Mouse (Mus musculus) cerebellum, adult 18-20 months (tissue): ENCODE measurements around the gene Rsph1.
A peak's percentile ranks its signal among the peaks of the same experiment; 100 is the strongest.
"Not testable (repeated sequence)": the region's sequence is repeated elsewhere in the genome, so short reads cannot be mapped to it uniquely, and the experiment has no call there.

ENCODE experiments used
- DNase-seq, 2 experiments: peaks; one replicate each; pipeline ENCODE4 v3.0.0; 2021

The Rsph1 gene

DNA sequence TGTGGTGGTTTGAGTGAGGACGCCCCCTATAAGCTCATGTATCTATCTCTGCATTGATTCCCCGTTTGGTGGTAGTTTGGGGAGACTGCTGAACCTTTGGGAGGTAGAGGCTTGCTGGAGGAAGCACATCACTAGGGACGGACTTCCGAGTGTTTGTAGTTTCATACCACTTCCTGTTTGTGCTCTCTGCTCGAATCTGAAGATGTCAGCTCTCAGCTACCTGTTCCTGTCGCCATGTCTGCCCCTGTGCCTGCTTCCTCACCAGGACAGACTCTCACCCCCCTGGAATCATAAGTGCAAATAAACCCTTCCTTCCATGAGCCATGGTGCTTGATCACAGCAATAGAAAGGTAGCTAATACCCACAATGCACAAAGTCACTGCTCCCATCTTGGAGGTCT lies 2.0 kb downstream of the Rsph1 start:
- DNase-seq: no peak

DNA sequence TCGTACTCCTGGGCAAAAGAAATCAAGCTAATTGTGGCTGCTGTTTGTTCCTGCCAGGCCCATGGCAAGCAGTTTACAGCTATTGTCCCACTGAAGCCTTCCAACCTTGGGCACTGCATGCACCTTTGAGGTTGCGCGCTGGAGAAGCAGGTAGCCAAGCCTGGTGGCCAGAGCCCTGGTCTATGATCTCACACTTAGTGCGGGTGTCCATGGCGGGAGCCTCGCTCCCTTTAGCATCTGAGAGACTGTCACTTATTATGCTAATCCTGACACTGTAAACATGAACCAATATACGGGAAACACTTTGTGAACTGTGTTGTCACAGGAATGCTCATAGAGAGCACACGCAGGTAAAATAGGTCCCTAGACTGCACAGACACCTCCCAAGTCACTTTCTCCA lies 3.6 kb downstream of the Rsph1 start:
- no peak for DNase-seq

GRCm38 (mm10) chr17:31272416-31273165 lies 4.6 kb downstream of the Rsph1 start:
- DNase-seq: no peak

DNA sequence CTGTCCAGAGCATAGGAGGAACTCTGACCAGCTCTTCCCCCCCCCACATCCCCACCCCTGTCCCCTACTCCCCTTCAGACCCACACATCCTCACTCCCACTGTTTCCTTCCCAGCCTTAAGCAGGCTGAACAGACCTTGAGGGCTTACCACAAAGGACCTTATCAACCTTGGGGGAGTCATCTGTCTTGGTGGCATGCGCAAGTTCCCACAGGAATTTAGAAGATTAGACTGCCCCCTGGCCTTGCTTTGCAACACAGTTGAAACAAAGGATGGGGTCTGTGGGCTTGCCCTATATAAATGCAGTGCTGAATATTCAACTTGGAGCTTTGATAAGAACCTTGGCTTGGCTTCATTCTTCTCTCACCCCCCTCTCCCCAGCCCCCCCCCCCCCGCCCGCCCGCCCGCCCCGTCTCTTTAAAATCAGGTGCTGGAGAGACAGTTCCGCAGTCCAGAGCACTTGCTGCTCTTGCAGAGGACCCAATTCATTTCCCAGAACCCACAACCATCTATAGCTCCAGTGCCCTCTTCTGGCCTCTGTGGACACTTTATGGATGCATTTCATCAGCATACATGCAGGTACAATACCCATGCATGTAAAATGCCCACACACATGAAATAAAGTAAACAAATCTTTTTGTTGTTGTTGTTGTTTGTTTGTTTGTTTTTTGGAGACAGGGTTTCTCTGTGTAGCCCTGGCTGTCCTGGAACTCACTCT lies 5.9 kb downstream of the Rsph1 start:
- no peak for DNase-seq

DNA sequence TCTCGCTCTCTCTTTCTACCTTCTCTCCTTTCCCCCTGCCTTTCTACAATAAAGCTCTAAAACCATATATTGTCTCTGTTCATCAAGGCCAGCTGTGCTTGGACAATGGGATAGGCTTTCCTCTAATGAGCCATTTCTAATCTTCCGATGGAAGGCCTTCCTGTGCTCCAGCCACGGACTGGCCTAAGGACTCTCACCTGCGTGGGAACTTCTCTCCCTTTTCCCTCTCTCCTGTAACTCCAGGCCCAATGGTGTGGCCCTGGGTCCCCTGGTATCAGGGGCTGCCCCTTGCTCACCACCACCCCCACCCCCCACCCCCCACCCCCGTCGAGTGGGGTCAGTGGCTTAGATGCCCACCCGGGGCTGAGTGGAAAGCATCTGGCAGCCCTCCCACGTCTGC lies 6.4 kb downstream of the Rsph1 start:
- not testable (repeated sequence) for DNase-seq

DNA sequence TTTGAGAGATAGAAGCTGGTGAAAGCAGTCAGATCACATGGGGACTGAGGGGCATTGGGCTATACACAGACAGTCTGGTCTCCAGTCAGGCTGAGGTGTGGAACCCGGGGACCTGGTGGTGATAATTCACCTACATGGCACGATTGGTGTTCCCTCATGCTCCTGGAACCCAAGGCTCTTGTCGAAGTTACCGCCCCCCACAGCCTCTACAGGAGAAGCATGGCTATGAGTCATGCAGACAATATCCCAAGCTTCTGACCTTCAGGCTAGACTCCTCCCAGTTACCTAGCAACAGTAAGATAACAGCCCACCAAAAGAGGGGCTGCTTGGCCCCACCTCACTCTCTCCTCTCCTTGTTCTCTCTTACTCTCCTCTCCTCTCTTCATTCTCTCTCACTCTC lies 6.9 kb downstream of the Rsph1 start:
- DNase-seq: no peak

GRCm38 (mm10) chr17:31269761-31270160 lies 7.4 kb downstream of the Rsph1 start:
- DNase-seq: no peak

- no peak for DNase-seq
These were observed 9.2 kb downstream of the Rsph1 start for GRCm38 (mm10) chr17:31268016-31268415.

- no peak for DNase-seq
These were observed 9.6 kb downstream of the Rsph1 start for GRCm38 (mm10) chr17:31267603-31268002.

DNA sequence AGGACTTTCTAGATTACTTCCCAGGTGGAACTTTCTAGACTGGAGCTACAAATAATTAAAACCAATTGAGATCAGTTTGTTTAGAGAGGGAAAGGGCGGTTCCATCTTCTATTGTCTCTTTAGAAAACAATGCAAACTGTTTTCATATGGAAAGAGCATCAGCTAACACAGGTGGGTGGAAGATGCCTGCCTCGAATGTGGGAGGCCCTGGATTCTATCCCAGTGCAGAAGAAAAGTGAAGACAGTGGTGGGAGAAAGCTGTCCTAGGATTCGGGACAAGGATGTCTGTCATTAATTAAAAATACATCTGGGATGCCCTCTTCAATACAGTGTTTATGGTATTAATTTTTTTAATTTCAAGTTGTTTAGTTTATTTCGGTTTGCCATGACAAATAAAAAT lies 10.0 kb downstream of the Rsph1 start:
- DNase-seq: no peak

GRCm38 (mm10) chr17:31266321-31266950 lies 10.7 kb downstream of the Rsph1 start:
- DNase-seq: no peak

GRCm38 (mm10) chr17:31265831-31266230 lies 11.4 kb downstream of the Rsph1 start:
- no peak for DNase-seq

GRCm38 (mm10) chr17:31265171-31265572 lies 12.0 kb downstream of the Rsph1 start:
- no peak for DNase-seq

GRCm38 (mm10) chr17:31264372-31264771 lies 12.8 kb downstream of the Rsph1 start:
- DNase-seq: no peak

DNA sequence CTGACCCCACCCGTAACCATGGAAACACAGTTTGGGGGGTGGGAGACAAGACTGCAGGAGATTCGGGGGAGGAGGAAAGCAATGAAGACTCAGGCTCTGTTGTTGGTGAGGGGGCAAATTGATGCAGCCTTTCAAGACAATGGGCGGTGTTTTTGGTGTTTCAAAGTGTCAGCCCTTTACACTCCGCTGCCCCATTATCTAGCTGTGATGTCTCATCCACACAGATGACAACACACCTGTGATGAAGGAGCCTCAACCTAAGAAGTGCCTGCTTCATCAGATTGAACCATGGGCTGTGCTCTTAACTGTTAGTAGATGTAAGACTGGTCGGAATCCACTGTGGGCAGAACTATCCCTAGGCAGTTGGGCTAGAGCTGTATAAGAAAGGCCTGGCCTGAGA lies 13.4 kb downstream of the Rsph1 start:
- no peak for DNase-seq

DNA sequence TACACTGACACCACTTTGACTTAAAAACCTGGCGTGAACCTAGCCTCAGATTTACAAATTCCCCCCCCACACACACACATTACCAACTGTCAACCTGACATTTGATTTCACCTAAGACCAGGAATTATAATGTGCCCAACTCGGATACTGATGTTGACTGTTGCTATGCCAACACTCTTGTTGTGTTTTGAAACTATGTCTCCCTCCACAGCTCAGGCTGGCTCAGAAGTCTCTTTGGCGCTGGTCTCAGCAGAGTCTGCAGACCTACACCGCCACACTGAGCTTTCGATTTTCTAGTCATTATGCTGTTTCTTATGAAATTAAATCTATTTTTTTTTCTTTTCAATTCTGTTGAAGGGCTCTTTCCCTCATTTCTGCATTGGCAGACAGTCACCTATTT lies 14.5 kb downstream of the Rsph1 start:
- no peak for DNase-seq

GRCm38 (mm10) chr17:31261352-31261751 lies 15.8 kb downstream of the Rsph1 start:
- no peak for DNase-seq

GRCm38 (mm10) chr17:31260430-31260829 lies 16.8 kb downstream of the Rsph1 start:
- DNase-seq: no peak

DNA sequence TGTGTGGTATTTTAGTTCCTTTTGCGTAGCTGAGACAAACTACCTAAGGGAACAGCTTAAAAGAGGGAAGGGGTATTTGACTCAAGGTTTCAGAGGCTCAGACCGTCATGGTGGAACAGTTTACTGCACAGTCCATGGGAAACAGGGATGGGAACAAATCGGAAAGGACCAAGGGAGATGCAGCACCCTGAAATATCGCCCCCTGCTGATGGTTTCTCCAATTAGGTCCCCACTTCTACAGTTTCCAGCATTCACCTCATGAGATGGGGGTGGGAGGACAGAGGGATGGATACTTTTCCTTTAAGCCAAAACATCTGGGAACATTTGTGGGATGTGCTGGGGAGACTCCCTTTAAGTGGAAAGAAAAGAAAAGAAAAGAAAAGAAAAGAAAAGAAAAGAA lies 17.4 kb downstream of the Rsph1 start:
- DNase-seq: no peak

DNA sequence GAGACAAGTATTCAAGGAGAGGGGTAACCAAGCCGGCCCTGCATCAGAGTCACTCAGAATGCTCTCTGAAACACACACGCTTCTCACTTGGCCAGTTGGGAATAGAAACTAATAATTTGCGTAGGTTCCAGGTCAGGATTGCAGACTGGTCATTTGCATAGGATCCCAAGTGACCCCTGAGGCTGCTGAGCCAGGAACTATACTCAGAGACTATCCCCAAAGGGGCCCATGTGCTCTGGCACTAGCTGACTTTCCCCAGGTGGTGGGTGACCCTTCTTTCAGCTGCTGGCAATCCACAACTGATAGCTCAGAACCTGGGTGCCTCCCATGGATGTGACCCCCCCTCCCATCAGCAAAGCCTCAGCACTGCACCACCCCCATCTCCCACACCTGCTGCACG lies 18.0 kb downstream of the Rsph1 start:
- DNase-seq: no peak

- DNase-seq: no peak
These were observed 18.8 kb downstream of the Rsph1 start for GRCm38 (mm10) chr17:31258310-31258865.

DNA sequence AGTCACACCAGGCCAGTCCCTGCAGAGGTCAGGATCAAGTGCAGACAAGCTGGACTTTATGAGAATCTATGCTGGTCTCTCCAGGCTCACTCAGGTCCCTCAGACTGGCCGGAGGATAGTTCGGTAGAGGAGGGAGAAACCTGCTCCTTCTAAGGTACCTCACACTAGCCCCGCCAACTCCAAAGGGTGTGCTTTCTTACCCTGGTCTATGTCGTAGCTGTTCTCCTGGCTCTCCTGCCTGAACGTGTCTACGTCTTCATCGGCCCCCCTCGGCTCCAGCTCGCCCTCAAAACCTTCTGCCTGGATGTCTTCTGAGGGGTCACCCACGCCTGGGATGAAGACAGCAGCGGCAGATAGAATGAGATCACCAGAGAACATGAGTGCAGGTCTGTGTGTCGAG lies 19.3 kb downstream of the Rsph1 start:
- no peak for DNase-seq

DNA sequence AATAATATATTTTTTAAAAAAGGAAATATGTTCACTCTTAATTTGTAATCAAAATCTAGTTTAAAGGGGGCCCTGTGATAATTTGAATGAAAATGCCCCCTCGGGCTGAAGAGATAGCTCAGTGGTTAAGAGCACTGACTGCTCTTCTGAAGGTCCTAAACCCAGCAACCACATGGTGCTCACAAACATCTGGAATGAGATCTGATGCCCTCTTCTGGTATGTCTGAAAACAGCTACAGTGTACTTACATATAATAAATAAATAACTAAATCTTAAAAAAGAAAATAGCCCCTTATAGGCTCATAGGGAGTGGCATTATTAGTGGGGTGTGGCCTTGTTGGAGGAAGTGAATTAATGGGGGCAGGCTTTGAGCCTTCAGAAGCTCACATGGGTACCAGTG lies 20.0 kb downstream of the Rsph1 start:
- no peak for DNase-seq

- peak; percentile 91 to 97 for DNase-seq
These were observed 22.7 kb downstream of the Rsph1 start for GRCm38 (mm10) chr17:31254463-31254931.
